Mouse (Mus musculus): ENCODE data around the gene Tpcn2. TPM values are rescaled to one million over a fixed set of nuclear protein-coding genes. Genes with fewer than 3 reads are reported as not detected.
A peak's percentile ranks its signal among the peaks of the same experiment; 100 is the strongest.

Tpcn2 gene
- polyA plus RNA-seq, 1 experiment from 2014 or later = 1.6 TPM

DNA sequence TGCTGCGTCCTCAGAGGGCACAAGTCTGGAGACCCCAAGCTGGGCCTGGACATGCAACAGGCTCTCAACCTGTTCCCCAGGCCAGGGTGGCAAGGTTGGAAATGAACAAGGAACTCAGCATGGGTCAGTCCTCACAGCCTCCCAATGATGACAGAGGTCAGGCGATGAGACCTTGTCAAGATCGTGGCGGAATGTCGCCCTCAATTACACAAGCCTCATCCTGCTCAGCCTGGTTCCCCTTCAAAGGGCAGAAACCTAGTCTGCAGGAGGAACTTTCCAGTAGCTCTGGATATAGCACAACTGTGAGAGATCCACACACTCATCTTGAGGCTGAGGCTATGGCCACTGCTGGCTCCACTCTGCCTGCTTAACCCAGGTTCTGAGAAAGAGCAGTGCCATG, 12.9 kb downstream of the Tpcn2 start:
- 76% methylated on average over 5 of the region's 5 CpGs for WGBS (ENCODE audit: insufficient replicate concordance)
- ATAC-seq (ENCODE audit: insufficient read depth) = no peak
- H3K4me3 ChIP-seq (replicated peaks) = no peak overlapping the region

DNA sequence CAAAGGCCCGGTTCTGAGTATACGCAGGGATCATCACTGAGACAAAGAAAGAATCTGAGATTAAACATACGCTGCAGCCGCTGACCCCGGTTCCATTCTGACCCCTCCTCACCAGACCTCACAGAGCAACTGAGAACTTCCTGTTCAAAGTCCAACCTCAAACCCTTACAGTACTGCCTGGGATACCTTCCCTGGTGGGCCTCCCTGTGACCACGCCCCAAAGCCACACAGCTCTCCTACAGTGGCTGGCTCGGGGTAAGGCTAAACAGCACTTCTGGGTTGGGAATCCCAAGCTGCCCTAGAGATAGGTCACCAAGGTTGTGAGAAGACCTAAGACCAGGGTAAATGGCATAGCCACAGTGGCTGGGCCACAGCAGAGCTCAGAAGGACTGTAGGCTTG, 14.9 kb downstream of the Tpcn2 start:
- H3K27ac ChIP-seq (replicated peaks) = no peak overlapping the region
- H3K4me3 ChIP-seq (replicated peaks) = no peak overlapping the region
- H3K27me3 ChIP-seq = no peaks in the 10 kb centered on the region
- ATAC-seq (ENCODE audit: insufficient read depth) = no peak
- peaks cover 10% of the 10 kb centered on the region for H3K36me3 ChIP-seq (replicated peaks)
- 60% methylated on average over 7 of the region's 7 CpGs for whole genome bisulfite sequencing (ENCODE audit: insufficient replicate concordance)
- H3K4me2 ChIP-seq = no peak overlapping the region
- H3K4me1 ChIP-seq (replicated peaks) = peaks cover 1% of the 10 kb centered on the region; the same call in 1 of the 2 replicates
- no peaks in the 10 kb centered on the region for H3K9me3 ChIP-seq (replicated peaks)
- no peak overlapping the region for H3K9ac ChIP-seq

More for the DNA sequence above, 12.9 kb downstream of the Tpcn2 start:
- H3K9ac ChIP-seq = no peak overlapping the region
- no peaks in the 10 kb centered on the region; the same call in 1 of the 2 replicates for H3K4me1 ChIP-seq (replicated peaks)
- H3K36me3 ChIP-seq (replicated peaks) = peaks cover 10% of the 10 kb centered on the region
- no peaks in the 10 kb centered on the region for H3K27me3 ChIP-seq
- no peaks in the 10 kb centered on the region for H3K9me3 ChIP-seq (replicated peaks)
- no peak overlapping the region for H3K27ac ChIP-seq (replicated peaks)
- H3K4me2 ChIP-seq = no peak overlapping the region

DNA sequence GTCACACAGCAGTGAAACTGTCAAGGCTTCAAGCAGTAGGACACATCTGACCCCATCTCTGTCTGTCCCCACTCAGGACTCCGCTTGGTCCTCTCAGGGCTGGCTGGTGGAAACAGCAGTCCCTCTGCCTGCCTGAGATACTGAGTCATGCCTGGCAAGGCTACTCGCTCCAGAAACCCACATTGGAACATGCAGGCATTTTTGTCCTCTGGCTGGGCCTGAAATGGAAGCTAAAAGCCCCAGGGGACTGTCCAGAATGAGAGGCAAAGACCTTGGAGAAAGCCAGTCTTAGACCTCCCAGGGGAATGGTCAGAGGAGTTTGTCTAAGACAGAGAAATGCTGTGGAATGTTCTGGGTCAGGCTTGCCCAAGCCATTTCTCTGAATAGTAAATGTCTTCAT, 17.8 kb downstream of the Tpcn2 start:
- 53% methylated on average over 2 of the region's 2 CpGs for WGBS (ENCODE audit: insufficient replicate concordance)
- ATAC-seq (ENCODE audit: insufficient read depth) = no peak

DNA sequence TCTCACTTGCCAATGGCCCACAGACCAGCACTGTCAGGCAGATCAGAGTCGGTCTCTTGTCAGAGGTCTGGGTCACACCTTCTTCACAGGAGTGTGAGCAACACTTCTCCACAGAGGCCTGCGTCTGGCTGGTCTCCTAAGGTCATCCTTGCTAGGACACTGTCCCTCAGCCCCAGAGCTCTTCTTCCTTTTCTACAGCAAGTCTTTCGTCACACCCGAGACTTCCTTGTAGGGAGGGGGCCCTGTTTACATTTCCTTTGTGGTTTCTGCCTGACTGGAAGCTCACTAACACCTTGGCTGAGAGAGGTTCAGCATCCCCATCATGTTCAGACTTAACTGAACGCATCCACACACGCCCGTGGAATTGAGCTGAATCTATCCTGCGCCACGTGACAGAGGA, 19.6 kb downstream of the Tpcn2 start:
- H3K9me3 ChIP-seq (replicated peaks) = no peaks in the 10 kb centered on the region
- H3K4me2 ChIP-seq = no peak overlapping the region
- no peak overlapping the region for H3K4me3 ChIP-seq (replicated peaks)
- H3K4me1 ChIP-seq (replicated peaks) = peaks cover 2% of the 10 kb centered on the region; the same call in 1 of the 2 replicates
- H3K27ac ChIP-seq (replicated peaks) = no peak overlapping the region
- H3K9ac ChIP-seq = no peak overlapping the region
- no peak for ATAC-seq (ENCODE audit: insufficient read depth)
- 50% methylated on average over 9 of the region's 9 CpGs for WGBS (ENCODE audit: insufficient replicate concordance)
- H3K36me3 ChIP-seq (replicated peaks) = peaks cover 7% of the 10 kb centered on the region
- no peaks in the 10 kb centered on the region for H3K27me3 ChIP-seq

More for the DNA sequence above, 17.8 kb downstream of the Tpcn2 start:
- Histone ChIP-seq H3K4me2 (no peak overlapping the region), H3K4me1 (replicated peaks) (peaks cover 2% of the 10 kb centered on the region; the same call in 1 of the 2 replicates), H3K27me3 (no peaks in the 10 kb centered on the region), H3K9ac (no peak overlapping the region), H3K27ac (replicated peaks) (no peak overlapping the region), H3K9me3 (replicated peaks) (no peaks in the 10 kb centered on the region), H3K4me3 (replicated peaks) (no peak overlapping the region), H3K36me3 (replicated peaks) (peaks cover 7% of the 10 kb centered on the region)

DNA sequence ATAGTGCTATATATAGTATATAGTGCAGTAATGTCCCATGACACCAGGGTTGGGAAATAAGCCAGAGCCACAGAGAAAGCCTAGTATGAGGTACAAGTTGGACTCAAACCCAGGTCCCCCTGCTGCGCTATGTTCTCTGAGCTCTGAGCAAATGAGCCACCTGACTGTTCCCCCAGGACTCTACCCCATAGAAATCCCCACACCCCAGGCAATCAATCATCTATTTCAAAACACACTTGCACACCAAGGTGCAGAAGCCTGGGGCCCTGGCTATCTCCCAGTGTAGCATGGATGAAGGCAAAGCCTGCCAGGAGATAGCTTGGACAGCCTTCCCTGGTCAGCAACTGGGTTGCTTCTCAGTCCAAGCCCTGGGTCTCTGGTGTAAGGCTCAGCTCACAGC, 27.7 kb downstream of the Tpcn2 start:
- no peak overlapping the region for H3K4me3 ChIP-seq (replicated peaks)
- no peaks in the 10 kb centered on the region for H3K36me3 ChIP-seq (replicated peaks)
- WGBS (ENCODE audit: insufficient replicate concordance) = 88% methylated on average over 1 of the region's 1 CpGs
- no peak overlapping the region for H3K9ac ChIP-seq
- no peak overlapping the region for H3K27ac ChIP-seq (replicated peaks)
- H3K27me3 ChIP-seq = no peaks in the 10 kb centered on the region
- no peaks in the 10 kb centered on the region for H3K9me3 ChIP-seq (replicated peaks)
- H3K4me1 ChIP-seq (replicated peaks) = peaks cover 5% of the 10 kb centered on the region
- H3K4me2 ChIP-seq = no peak overlapping the region
- no peak for ATAC-seq (ENCODE audit: insufficient read depth)

DNA sequence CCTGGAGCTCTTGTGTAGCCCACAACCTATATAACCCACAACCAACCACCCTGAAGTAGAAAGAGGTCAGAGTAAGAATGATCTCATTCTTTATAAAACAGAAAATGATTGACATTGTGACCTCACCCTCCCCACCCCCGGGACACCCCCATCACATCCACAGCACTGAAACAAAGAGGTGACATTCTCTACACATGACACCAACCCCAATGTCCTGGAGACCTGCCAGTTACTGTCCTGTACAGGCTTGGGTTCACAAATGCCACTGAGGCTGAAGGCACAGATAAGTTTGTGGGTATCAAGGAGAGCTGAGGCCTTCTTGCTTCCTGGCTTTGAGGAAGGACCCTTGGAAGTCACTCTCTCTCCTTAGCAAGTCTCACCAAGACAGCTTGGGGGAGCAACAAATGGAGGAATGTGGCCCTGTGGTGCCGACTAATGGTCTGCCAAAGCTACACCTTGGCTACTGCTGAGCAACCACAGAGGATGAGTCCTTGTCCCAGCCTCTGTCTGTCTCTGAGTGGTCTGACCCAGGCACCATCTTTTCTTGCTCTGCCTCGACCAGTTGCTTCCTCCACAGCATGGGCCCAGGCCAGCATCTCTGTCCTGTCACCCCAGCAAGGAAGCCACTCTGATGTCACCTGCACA, 29.7 kb downstream of the Tpcn2 start:
- 42% methylated on average over 3 of the region's 3 CpGs for WGBS (ENCODE audit: insufficient replicate concordance)
- no peak for ATAC-seq (ENCODE audit: insufficient read depth)

DNA sequence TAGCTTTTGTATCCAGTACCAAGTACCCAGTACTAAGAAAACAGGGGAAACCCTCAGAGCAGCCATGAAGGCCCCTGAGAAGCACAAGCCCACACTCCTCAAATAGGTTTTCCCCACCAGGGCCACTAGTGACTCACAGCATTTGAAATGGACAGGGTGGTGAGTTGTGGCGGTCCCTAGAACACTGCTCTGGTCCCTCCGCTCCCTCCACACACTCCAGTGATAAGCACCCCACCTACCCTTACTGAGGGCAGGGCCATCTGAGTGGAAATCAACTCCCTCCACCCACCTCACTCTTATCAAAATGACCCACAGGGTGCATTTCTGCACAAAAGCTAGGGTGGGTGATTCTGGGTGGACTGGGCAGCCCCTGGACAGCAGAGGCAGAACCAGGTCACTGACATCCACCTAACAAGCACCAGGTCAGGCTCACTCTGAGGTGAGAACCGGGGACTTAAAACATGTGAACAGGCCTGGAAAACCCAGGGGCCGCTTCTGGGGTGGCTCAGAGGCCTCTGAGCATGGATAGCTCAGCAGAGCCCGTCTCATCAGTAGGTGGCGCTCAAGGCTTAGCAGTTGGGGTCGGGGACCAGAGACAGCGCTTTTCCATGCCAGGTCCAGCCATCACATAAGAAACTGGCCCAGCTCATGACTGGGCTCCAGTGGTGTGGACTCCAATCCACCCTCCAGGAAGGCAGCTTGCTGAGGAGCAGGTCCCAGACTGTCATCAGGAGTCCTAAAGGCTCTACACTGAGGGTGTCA, 30.9 kb downstream of the Tpcn2 start:
- ATAC-seq (ENCODE audit: insufficient read depth) = peak; percentile 43; the same call in 1 of the 2 replicates
- no peaks in the 10 kb centered on the region for H3K27me3 ChIP-seq
- H3K27ac ChIP-seq (replicated peaks) = no peak overlapping the region
- no peak overlapping the region for H3K9ac ChIP-seq
- 21% methylated on average over 8 of the region's 8 CpGs for WGBS (ENCODE audit: insufficient replicate concordance)
- H3K4me1 ChIP-seq (replicated peaks) = peaks cover 5% of the 10 kb centered on the region
- H3K4me2 ChIP-seq = no peak overlapping the region
- no peak overlapping the region for H3K4me3 ChIP-seq (replicated peaks)
- no peaks in the 10 kb centered on the region for H3K36me3 ChIP-seq (replicated peaks)
- no peaks in the 10 kb centered on the region for H3K9me3 ChIP-seq (replicated peaks)

More for the DNA sequence above, 29.7 kb downstream of the Tpcn2 start:
- Histone ChIP-seq H3K4me3 (replicated peaks) (no peak overlapping the region), H3K9me3 (replicated peaks) (no peaks in the 10 kb centered on the region), H3K4me2 (no peak overlapping the region), H3K4me1 (replicated peaks) (peaks cover 5% of the 10 kb centered on the region), H3K27me3 (no peaks in the 10 kb centered on the region), H3K9ac (no peak overlapping the region), H3K36me3 (replicated peaks) (no peaks in the 10 kb centered on the region), H3K27ac (replicated peaks) (no peak overlapping the region)

DNA sequence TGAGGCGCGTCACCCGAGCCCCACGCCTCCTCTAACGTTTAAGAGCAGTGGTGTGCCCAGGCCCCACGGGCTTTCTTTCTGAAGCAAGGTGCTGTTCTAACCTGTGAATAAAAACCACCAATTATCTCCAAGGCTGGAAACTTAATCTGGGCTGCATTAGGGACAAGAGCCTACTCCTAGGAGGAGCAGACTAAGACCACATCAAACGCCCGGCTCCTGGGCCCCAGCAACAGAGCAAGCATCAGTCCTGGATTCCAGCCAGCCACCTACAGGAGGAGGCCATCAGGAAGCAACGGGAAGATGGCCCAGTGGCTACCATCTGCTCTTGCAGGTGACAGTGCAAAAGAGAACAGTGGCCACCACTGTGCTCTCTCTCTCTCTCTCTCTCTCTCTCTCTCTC, 33.6 kb downstream of the Tpcn2 start:
- Histone ChIP-seq H3K27me3 (no peaks in the 10 kb centered on the region), H3K9me3 (replicated peaks) (no peaks in the 10 kb centered on the region), H3K4me3 (replicated peaks) (no peak overlapping the region), H3K4me2 (no peak overlapping the region), H3K4me1 (replicated peaks) (peaks cover 5% of the 10 kb centered on the region), H3K36me3 (replicated peaks) (no peaks in the 10 kb centered on the region), H3K9ac (no peak overlapping the region), H3K27ac (replicated peaks) (no peak overlapping the region)
- WGBS (ENCODE audit: insufficient replicate concordance) = 71% methylated on average over 9 of the region's 9 CpGs
- ATAC-seq (ENCODE audit: insufficient read depth) = no peak

DNA sequence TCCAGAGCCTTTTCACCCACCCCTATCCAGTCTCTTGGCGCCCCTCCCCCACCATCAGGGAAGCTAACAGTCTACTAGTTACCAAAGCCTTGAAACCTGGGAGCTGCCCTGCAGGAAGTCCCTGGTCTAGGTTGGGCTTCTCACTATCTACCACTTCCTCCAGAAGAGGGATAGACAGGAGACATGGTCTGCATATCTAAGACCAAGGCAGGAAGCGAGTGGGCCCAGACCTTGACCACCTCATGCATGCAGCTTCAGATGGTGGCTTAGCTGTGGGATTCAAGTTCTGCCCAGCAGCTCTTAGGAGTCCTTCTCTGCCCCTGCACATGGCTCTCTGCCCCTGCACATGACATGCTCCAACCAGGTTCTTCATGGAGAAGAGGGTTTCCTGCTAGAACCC, 34.9 kb downstream of the Tpcn2 start:
- 24% methylated on average over 2 of the region's 2 CpGs for WGBS (ENCODE audit: insufficient replicate concordance)
- Histone ChIP-seq H3K36me3 (replicated peaks) (no peaks in the 10 kb centered on the region), H3K4me3 (replicated peaks) (no peak overlapping the region), H3K4me1 (replicated peaks) (peaks cover 5% of the 10 kb centered on the region), H3K9me3 (replicated peaks) (no peaks in the 10 kb centered on the region), H3K4me2 (no peak overlapping the region), H3K9ac (no peak overlapping the region), H3K27ac (replicated peaks) (no peak overlapping the region), H3K27me3 (no peaks in the 10 kb centered on the region)
- no peak for ATAC-seq (ENCODE audit: insufficient read depth)

DNA sequence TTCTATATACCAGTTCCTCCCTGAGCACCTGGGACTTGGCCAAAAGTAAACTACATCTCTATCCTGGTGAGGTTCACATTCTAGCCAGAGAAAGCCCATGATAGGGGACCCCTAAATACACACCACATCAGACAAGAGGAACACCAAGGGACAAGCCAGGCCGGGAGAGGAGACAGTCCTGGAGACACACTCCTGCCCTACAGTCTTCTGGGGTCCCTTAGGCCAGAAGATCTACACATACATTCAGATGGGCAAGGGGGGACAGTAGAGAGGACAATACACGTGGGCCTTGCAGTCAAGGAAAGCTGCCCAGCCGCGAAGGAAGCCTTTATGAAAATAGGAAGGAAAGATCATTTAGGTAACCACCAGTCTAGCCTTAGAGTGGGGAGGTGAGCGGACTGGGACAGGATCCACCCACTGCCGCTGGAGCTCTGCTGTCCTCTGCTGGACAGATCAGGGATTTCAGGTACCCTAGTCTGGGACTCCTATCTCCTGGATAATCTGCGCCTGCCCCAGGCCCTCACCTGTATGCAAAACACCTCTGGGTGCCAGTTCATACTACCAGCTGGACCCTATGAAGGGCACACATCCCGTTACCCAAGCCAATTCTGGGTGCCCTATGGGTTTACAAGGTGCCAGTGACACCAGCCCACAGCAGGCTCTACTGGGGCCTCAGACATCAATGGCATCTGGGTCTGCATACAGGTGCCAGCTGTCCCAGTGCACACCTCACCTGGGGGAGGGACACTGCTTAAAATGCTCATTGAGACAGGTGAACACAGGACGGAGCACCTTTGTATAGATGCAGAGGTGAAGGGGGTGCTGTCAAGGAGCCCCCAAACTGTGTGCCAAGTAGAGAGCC, 40.7 kb downstream of the Tpcn2 start:
- 7% methylated on average over 9 of the region's 9 CpGs for WGBS (ENCODE audit: insufficient replicate concordance)
- H3K27me3 ChIP-seq = no peaks in the 10 kb centered on the region
- H3K4me2 ChIP-seq = no peak overlapping the region
- ATAC-seq (ENCODE audit: insufficient read depth) = no peak
- H3K36me3 ChIP-seq (replicated peaks) = no peaks in the 10 kb centered on the region
- H3K9ac ChIP-seq = no peak overlapping the region
- no peaks in the 10 kb centered on the region for H3K9me3 ChIP-seq (replicated peaks)
- no peak overlapping the region for H3K4me3 ChIP-seq (replicated peaks)
- no peak overlapping the region for H3K27ac ChIP-seq (replicated peaks)
- no peaks in the 10 kb centered on the region for H3K4me1 ChIP-seq (replicated peaks)

DNA sequence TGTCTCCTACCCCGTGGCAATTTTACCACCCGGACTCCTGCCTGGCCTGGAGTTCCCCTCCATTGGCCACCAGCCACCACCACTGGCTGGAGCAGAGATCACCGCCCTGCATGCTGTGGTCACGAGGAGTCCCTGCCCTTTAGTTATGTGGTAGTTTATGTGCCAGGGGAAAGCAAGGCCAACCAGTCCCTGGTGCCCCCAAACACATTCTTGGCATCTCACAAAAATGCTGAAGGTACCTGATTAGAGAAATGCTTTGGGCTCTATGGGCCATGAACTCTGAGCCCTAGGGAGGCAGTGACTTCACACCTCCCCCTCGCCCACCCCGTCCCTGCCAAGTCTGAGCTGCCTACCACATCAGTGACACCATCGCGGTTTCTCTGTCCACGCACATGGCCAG, 41.8 kb downstream of the Tpcn2 start:
- WGBS (ENCODE audit: insufficient replicate concordance) = 62% methylated on average over 9 of the region's 9 CpGs
- H3K36me3 ChIP-seq (replicated peaks) = no peaks in the 10 kb centered on the region
- H3K9ac ChIP-seq = no peak overlapping the region
- no peak overlapping the region for H3K27ac ChIP-seq (replicated peaks)
- no peak for ATAC-seq (ENCODE audit: insufficient read depth)
- no peaks in the 10 kb centered on the region for H3K4me1 ChIP-seq (replicated peaks)
- H3K4me3 ChIP-seq (replicated peaks) = no peak overlapping the region
- H3K9me3 ChIP-seq (replicated peaks) = no peaks in the 10 kb centered on the region
- no peak overlapping the region for H3K4me2 ChIP-seq
- no peaks in the 10 kb centered on the region for H3K27me3 ChIP-seq
